In genomic region chr7:25619722-25619991, GRCm38 (mm10) we compare ENCODE assay signal across 8 mouse cellular contexts. TPM values are rescaled to one million over a fixed set of nuclear protein-coding genes. Genes with fewer than 3 reads are reported as not detected.
DNase-seq lines count a peak whose midpoint lies in the region; ATAC-seq and TF ChIP-seq lines count a peak whose summit lies in the region.

No protein-coding gene starts in this region.

- H3K36me3 ChIP-seq in liver, adult 2 months (ENCODE audit: control insufficient read depth, insufficient read depth, low read length) = peaks cover 4% of the 10 kb centered on the region
- peaks cover 37% of the 10 kb centered on the region for H3K36me3 ChIP-seq in embryonic facial prominence, embryonic 13.5 days
- peaks cover 30% of the 10 kb centered on the region for H3K36me3 ChIP-seq in intestine, embryonic 14.5 days (ENCODE audit: control insufficient read depth, insufficient read depth, low read length)
- H3K36me3 ChIP-seq in myocyte (ENCODE audit: control insufficient read depth, insufficient read depth) = no peaks in the 10 kb centered on the region

- peaks cover 5% of the 10 kb centered on the region; the same call in 1 of the 2 replicates for H3K4me1 ChIP-seq in liver, adult 2 months (ENCODE audit: control insufficient read depth, insufficient read depth, low read length)
- peaks cover 8% of the 10 kb centered on the region for H3K4me1 ChIP-seq in embryonic facial prominence, embryonic 13.5 days
- H3K4me1 ChIP-seq in intestine, embryonic 14.5 days (replicated peaks; ENCODE audit: control insufficient read depth, insufficient read depth, low read length) = peaks cover 5% of the 10 kb centered on the region

- no peak overlapping the region for H3ac ChIP-seq in myocyte (ENCODE audit: control insufficient read depth, insufficient read length)

- peak overlapping the region; percentile 73 for H3K9ac ChIP-seq in liver, adult 2 months (ENCODE audit: low read depth, low read length)
- H3K9ac ChIP-seq in embryonic facial prominence, embryonic 13.5 days = peak overlapping the region; percentile 69
- peak overlapping the region; percentile 34 for H3K9ac ChIP-seq in intestine, embryonic 14.5 days (ENCODE audit: low read length)

- H3K4me3 ChIP-seq in liver, adult 2 months (ENCODE audit: insufficient read depth, low read depth, low read length) = peak overlapping the region; percentile 87
- H3K4me3 ChIP-seq in embryonic facial prominence, embryonic 13.5 days = peak overlapping the region; percentile 57
- H3K4me3 ChIP-seq in intestine, embryonic 14.5 days (ENCODE audit: low read depth, low read length) = peak overlapping the region; percentile 51
- peak overlapping the region; percentile 39 for H3K4me3 ChIP-seq in myocyte

- H3K79me2 ChIP-seq in liver, adult 2 months (ENCODE audit: control insufficient read depth, insufficient read depth, low read length) = no peaks in the 10 kb centered on the region
- no peaks in the 10 kb centered on the region for H3K79me2 ChIP-seq in myocyte (ENCODE audit: control insufficient read depth, insufficient read depth)

- DNase-seq in liver, adult 2 months (ENCODE audit: extremely low read depth, low read depth, low spot score) = peak; percentile 76
- DNase-seq in liver = no peak
- no peak for DNase-seq in intestine, embryonic 14.5 days (ENCODE audit: low spot score)
- no peak for DNase-seq in embryo, embryonic 9.5 days (ENCODE audit: extremely low spot score)
- DNase-seq in retina, embryonic 14.5 days (ENCODE audit: low spot score) = no peak
- DNase-seq in left cerebral cortex, adult 11 months (ENCODE audit: low spot score) = no peak

- 10% methylated on average over 5 of the region's 5 CpGs for WGBS in liver, adult 2 months
- WGBS in embryonic facial prominence, embryonic 13.5 days = 16% methylated on average over 5 of the region's 5 CpGs
- 18% methylated on average over 5 of the region's 5 CpGs for WGBS in intestine, embryonic 14.5 days

- no peak for TF ChIP-seq CTCF in liver, adult 2 months (IDR thresholded peaks at IDR 0.05; ENCODE audit: low read depth, low read length)

- H3K9me3 ChIP-seq in embryonic facial prominence, embryonic 13.5 days = no peaks in the 10 kb centered on the region
- no peaks in the 10 kb centered on the region for H3K9me3 ChIP-seq in intestine, embryonic 14.5 days (ENCODE audit: control insufficient read depth, low read length)

- no peak for TF ChIP-seq POLR2A in liver, adult 2 months (IDR thresholded peaks at IDR 0.05; ENCODE audit: extremely low read depth, insufficient read depth, low read length)
- TF ChIP-seq POLR2A in myocyte (IDR thresholded peaks at IDR 0.05; ENCODE audit: insufficient read length, low read depth) = no peak

- no peaks in the 10 kb centered on the region for H3K27me3 ChIP-seq in liver, adult 2 months (ENCODE audit: control insufficient read depth, insufficient read depth, low read length)
- no peaks in the 10 kb centered on the region for H3K27me3 ChIP-seq in embryonic facial prominence, embryonic 13.5 days
- no peaks in the 10 kb centered on the region for H3K27me3 ChIP-seq in intestine, embryonic 14.5 days (replicated peaks; ENCODE audit: control insufficient read depth, insufficient read depth, low read length)
- H3K27me3 ChIP-seq in myocyte (ENCODE audit: control insufficient read depth, insufficient read depth, insufficient read length) = peaks cover 11% of the 10 kb centered on the region

- ATAC-seq in embryonic facial prominence, embryonic 13.5 days (ENCODE audit: insufficient number of reproducible peaks, insufficient read depth, low FRiP score, low TSS enrichment, low read depth) = no peak
- ATAC-seq in intestine, embryonic 14.5 days (replicated peaks; ENCODE audit: low FRiP score, low TSS enrichment, low read depth) = no peak

- H3K4me2 ChIP-seq in embryonic facial prominence, embryonic 13.5 days = peak overlapping the region; percentile 66
- H3K4me2 ChIP-seq in intestine, embryonic 14.5 days (ENCODE audit: low read length) = peak overlapping the region; percentile 73
- peak overlapping the region; percentile 77 for H3K4me2 ChIP-seq in myocyte (ENCODE audit: low read depth)

- H3K27ac ChIP-seq in liver, adult 2 months (replicated peaks; ENCODE audit: insufficient read depth, low read depth, low read length) = peak overlapping the region; percentile 88
- H3K27ac ChIP-seq in embryonic facial prominence, embryonic 13.5 days = no peak overlapping the region
- no peak overlapping the region for H3K27ac ChIP-seq in intestine, embryonic 14.5 days (ENCODE audit: low read depth)

TF ChIP-seq in myocyte, 11 proteins besides CTCF, POLR2A, EP300 and RAD21:
- no peak for TF ChIP-seq MAX (IDR thresholded peaks at IDR 0.05; ENCODE audit: low read depth)
- no peak for TF ChIP-seq TCF3 (IDR thresholded peaks at IDR 0.05; ENCODE audit: insufficient read length, low read depth)

RNA-seq across cellular contexts. Expression of gene Dmac2, which starts 0.4 kb away (rescaled TPM):
- 36.0 and 40.7 TPM in 2 replicates for total RNA-seq in liver, adult 2 months (2014; rRNA removed)
- polyA plus RNA-seq in liver, adult 2 months (2012; rRNA removed) = 62.3 and 64.0 TPM in 2 replicates
- 36.3 and 37.9 TPM in 2 replicates for polyA plus RNA-seq in embryonic facial prominence, embryonic 13.5 days (2015; fragmentation: Nextera tagmentation; extraction: Ambion mirVana)
- 40.9 and 43.4 TPM in 2 replicates for polyA plus RNA-seq in intestine, embryonic 14.5 days (2014; fragmentation: Nextera tagmentation; extraction: Ambion mirVana)
- 13.0 TPM for polyA plus RNA-seq in myocyte (2012; fragmentation: generic; extraction: Trizol)

RNA-seq across cellular contexts. Expression of gene Erich4, which starts 4.0 kb away (rescaled TPM):
- total RNA-seq in liver, adult 2 months (2014; rRNA removed) = not detected in 2 replicates
- not detected in 2 replicates for polyA plus RNA-seq in liver, adult 2 months (2012; rRNA removed)
- not detected in 2 replicates for polyA plus RNA-seq in embryonic facial prominence, embryonic 13.5 days (2015; fragmentation: Nextera tagmentation; extraction: Ambion mirVana)
- 0.60 and 1.1 TPM in 2 replicates for polyA plus RNA-seq in intestine, embryonic 14.5 days (2014; fragmentation: Nextera tagmentation; extraction: Ambion mirVana)
- not detected for polyA plus RNA-seq in myocyte (2012; fragmentation: generic; extraction: Trizol)

RNA-seq across cellular contexts. Expression of gene B3gnt8, which starts 6.8 kb away (rescaled TPM):
- total RNA-seq in liver, adult 2 months (2014; rRNA removed) = 0.46 and 0.67 TPM in 2 replicates
- 0.90 and 1.1 TPM in 2 replicates for polyA plus RNA-seq in liver, adult 2 months (2012; rRNA removed)
- polyA plus RNA-seq in embryonic facial prominence, embryonic 13.5 days (2015; fragmentation: Nextera tagmentation; extraction: Ambion mirVana) = 5.9 and 8.3 TPM in 2 replicates
- 3.9 and 5.4 TPM in 2 replicates for polyA plus RNA-seq in intestine, embryonic 14.5 days (2014; fragmentation: Nextera tagmentation; extraction: Ambion mirVana)
- 3.1 TPM for polyA plus RNA-seq in myocyte (2012; fragmentation: generic; extraction: Trizol)

RNA-seq across cellular contexts. Expression of gene Bckdha, which starts 39.1 kb away (rescaled TPM):
- total RNA-seq in liver, adult 2 months (2014; rRNA removed) = 273 and 293 TPM in 2 replicates
- polyA plus RNA-seq in liver, adult 2 months (2012; rRNA removed) = 521 and 573 TPM in 2 replicates
- polyA plus RNA-seq in embryonic facial prominence, embryonic 13.5 days (2015; fragmentation: Nextera tagmentation; extraction: Ambion mirVana) = 59.9 and 60.6 TPM in 2 replicates
- 44.1 and 48.7 TPM in 2 replicates for polyA plus RNA-seq in intestine, embryonic 14.5 days (2014; fragmentation: Nextera tagmentation; extraction: Ambion mirVana)
- 54.9 TPM for polyA plus RNA-seq in myocyte (2012; fragmentation: generic; extraction: Trizol)

RNA-seq across cellular contexts. Expression of gene Exosc5, which starts 39.3 kb away (rescaled TPM):
- 30.4 and 32.1 TPM in 2 replicates for total RNA-seq in liver, adult 2 months (2014; rRNA removed)
- 70.3 and 75.1 TPM in 2 replicates for polyA plus RNA-seq in liver, adult 2 months (2012; rRNA removed)
- 72.6 and 86.4 TPM in 2 replicates for polyA plus RNA-seq in embryonic facial prominence, embryonic 13.5 days (2015; fragmentation: Nextera tagmentation; extraction: Ambion mirVana)
- polyA plus RNA-seq in intestine, embryonic 14.5 days (2014; fragmentation: Nextera tagmentation; extraction: Ambion mirVana) = 93.8 and 98.4 TPM in 2 replicates
- 43.5 TPM for polyA plus RNA-seq in myocyte (2012; fragmentation: generic; extraction: Trizol)
